Mouse (Mus musculus): ENCODE data around the gene 1600014C23Rik.

DNA sequence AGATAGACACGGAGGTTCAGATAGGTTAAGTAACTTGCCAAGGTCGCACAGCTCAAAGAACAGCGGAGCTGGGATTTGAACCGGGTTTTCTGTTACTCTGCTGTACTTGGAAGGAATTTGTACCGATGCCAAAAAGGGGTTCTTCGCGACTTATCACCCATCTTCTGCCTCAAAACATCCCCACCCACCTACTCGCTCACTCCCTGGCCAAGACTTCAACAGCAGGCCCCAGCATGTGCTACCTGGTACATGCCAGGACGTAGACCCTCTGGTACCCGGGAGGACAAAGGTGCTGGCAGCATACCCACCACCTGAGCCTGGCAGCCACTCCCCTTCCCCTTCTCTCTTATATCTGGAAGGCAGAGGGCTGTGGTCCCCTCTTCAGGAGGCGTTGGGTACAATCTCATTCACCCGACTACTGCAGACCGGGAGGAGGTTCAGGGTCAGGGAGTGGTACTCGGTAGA is 48.9 kb downstream of the 1600014C23Rik start:
- TF ChIP-seq CTCF (IDR thresholded peaks at IDR 0.05), result no peak
- TF ChIP-seq EP300 (IDR thresholded peaks at IDR 0.05), result no peak

All from lung, postnatal 0 days (tissue).